Mouse (Mus musculus) urinary bladder, postnatal 25 days (tissue): Measurements from ENCODE around the gene Igfbp2.
A peak's percentile ranks its signal among the peaks of the same experiment; 100 is the strongest.

ENCODE experiments used
- DNase-seq: peaks from one replicate; pipeline ENCODE4 v3.0.0; 2022; ENCODE audit warnings: low spot score

Igfbp2 gene

DNA sequence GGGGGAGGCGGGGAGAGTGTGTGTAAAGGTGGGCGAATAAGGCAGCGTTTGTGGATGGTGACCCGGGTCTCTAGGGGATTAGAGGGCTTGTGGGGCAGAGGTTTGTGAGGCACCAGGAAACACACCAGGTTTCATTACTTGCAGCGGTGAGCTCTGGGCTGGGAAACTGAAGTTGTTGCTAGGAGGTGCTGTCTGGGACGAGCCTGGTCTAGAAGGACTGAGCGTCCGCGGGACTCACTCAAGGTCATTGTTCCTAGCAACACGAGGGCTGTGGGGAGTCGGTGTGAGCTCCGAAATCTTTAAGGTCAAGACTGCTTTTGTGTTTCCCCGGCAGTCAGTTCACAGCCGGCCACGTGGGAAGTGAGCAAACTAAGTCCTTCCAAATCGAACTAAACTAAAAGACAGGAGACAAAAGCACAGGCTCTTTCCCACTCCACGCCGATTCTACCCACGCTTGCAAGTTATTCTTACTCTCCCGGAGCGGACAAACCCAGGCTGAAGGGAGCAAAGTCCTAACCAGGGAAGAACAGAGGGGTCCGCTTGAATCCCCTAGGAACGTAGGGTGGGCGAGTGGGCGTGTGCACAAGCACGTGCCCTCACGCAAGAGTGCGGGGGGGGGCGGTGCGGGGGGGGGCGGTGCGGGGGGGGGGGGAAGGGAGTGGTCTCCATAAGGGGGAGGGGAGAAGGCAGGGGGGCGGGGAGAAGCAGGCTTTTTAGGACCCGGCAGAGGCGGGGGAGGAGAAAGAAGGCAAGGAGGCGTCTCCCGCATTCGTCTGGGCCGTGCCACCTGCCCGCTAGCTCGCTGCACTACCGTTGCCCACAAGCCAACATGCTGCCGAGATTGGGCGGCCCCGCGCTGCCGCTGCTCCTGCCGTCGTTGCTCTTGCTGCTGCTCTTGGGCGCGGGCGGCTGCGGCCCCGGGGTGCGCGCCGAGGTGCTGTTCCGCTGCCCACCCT, at the start of gene Igfbp2:
Igfbp2 (plus strand) TSS at position 753 of the 956 bp plus-strand sequence.
- peak; percentile 50 for DNase-seq

DNA sequence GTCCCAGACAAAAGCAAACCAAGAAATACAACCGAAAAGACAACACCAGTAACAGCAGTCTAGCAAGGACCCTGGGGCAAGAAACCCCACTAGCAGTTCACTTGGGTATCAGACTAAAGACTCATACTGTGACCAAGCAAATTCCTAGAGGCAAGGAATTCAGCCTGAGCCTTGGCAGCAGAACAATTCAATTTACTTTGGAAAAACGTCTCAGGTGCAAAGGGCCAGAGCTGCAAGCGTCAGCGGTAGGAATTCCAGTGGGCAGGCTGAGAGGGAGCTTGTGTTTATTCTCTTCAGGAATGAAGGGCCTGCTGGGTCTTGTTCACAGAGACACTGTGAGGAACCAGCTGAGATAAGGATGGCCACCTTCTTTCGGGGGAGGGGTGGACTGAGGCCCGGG, 45.5 kb upstream of the Igfbp2 start:
- DNase-seq: no peak

DNA sequence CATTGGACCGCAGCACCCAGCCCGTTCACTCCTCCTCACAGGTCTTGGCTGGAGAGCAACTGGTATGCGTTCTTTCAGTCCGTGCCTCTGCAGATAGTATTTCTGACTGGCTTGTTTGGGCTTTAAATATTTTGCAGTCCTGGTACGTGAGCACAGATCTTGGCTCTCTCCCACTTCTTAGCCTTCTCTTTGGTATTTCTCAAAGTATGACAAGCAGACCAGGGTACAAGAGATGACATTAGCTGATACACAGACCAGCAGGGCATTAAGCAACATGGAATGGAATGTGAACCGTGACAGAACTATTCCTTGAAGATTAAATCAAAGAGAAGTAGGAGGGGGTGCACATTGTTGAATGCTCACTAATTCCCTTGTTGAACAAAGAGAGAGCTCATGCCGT, 43.6 kb upstream of the Igfbp2 start:
- DNase-seq: no peak

DNA sequence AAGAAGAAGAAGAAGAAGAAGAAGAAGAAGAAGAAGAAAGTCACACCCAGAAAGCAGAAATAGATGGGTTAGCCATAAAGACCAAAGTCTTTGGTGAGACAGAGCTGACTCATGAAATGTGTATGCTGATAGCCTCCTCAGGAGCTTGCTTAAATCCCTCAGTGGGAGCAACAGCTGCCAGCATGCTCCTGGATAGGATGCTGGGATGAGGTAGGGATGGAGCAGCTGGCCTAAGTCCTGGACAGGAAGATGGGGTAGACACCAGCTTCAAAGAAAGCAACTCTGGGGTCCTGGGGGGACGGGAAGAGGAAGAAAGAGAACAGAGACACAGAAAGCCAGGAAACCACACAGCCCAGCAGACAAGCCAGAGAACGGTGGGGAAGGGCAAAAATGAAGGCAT, 41.0 kb upstream of the Igfbp2 start:
- no peak for DNase-seq

DNA sequence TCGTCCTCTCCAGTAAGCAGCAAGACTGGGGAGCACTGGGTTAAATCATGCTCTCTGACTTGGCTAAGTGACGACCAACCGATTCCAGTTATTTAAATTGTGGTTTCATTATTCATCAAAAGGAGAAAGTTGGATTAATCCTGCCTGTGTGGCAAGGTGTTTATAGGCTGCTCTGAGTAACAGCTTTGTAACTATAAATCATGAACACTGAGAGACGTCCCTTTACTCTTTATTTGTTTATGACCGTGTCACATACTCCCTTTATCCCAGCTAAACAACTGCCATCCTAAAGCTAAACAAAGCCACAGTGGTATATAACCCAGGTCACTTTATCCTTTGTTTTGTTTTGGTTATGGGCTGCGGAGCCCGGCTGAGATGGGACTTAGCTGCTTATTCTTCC, 40.3 kb upstream of the Igfbp2 start:
- DNase-seq: no peak

DNA sequence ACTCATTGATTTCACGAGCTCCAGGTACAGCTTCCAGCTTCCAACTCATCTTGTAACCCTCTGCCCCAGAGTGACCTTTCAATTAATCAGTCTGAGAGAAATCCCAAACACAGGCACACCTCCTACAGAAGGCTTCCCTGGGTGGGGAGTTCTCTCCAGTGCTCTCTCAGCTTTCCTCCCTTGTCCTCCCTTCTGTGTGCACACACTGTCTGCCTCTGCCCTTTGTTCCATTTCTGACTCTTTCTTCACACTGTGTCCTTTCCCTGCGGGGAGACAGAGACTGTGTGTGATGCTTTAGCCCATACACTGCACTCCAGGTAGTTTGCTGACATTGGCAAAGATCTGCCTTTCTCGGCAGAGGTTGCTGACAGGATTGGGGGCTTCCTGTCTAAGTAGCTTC, 33.6 kb upstream of the Igfbp2 start:
- no peak for DNase-seq

DNA sequence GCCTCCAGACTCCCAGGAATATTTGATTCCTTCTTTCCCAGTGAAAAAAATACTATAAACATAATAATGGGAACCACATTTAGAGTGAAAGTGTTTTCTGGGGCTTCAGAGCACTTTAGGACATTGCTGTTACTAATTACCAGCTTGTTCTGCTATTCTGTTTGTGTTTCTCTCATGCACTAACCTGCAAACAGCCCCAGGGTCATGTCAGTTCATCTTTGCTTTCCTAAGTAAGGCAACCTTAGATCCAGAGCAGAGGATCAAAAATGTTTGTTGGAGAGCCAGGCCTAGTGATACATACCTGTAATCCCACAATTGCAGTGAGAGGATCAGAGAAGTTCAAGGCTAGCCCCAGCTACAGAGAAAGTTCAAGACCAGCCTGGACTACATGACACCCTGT, 32.6 kb upstream of the Igfbp2 start:
- no peak for DNase-seq

DNA sequence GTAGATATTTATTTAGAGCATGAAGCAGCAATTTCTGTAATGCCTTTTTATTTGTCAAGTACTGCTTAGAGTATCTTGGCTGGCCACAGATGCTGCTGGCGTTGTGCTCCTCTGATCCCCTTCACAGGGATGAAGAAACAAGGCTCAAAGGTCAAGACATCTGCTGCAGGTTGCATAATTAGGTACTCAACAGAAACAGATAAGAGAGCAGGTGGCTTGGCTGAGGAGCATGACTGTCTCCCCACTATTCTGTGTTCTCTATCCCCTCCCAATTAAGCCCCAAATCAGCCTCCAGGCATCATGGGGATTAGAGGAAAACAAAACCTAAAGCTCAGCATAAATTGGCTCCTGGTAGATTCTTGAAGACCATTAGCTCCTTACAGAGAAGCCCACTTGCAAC, 32.0 kb upstream of the Igfbp2 start:
- no peak for DNase-seq

DNA sequence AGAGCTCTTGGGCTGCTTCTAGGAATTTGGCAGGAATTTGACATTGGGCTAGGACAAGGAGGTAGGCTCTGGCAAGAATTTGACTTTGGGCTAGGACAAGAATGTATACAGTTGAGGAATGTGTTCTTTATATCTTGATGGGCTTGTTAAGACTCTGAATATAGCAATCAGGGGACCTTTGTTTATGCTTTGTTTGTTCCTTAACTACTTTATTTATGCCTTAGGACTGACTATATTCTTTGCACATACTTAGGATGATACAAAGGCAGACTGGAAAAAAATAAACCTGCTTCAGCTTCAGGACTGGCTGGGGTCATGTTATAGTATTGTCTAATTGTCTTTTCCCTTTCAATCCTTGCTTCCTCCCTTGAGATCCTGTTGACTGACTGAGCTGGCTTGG, 31.1 kb upstream of the Igfbp2 start:
- DNase-seq: no peak

DNA sequence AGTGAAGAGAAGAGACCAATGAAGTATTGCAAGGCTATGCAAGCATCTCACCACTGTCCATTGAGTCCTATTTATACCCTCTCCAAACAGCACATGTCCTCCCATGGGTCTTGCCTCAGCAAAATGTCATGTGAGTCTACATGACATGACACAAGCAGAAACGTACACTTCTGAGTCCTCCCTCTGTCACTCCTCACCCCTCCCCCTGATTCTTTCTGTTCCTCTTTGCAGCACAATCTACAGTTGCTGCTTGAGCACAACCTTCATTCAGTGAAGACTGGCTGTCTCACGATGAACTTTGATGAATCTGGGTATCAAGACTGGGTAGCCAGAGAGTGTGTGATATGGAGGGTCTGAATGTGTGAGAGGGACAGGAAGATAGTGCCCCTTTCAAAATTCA, 28.2 kb upstream of the Igfbp2 start:
- no peak for DNase-seq

DNA sequence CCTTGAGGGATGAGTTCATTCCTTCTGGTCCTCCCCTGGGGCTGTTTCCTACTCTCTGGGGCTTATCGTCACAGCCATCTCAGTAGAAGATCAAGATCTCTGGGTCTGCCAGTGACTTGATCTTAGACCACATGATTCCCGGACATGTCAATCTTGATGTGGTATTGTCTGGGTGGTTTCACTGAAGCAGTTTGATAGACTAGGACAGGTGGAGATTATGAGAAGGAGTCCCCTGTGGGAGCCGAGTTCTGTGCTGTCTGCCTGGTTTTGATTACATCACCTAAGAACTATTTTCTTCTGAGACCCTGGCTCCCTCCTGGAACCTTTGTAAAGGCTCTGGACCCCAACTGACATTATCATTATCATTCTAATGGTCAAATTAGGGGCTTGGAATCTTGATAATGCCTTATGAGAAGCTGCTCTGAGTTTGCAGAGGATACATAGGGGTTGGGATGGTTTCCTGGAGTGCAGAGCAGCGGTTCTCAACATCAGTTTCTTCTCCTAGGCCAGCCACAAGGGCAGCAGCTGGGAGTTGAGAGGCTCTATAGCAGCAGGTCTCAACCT, 27.1 kb upstream of the Igfbp2 start:
- DNase-seq: no peak

DNA sequence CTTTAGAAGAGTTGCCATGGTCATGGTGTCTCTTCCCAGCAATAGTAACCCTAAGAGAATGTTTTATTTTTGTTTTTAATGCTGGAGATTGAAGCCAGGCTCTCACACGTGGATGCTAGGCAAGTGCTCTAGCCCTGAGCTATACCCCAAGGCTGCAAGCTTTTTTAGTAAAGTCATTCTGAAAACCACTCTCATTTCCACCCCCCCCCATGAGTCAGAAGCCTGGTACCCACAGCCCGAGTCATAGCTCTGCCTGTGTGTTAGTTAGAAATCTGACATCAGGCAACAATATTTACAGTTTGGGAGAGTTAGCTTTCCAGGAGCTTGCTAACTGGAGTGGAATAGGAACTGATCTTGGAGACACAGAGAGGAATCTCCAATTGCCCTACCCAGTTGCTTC, 25.9 kb upstream of the Igfbp2 start:
- DNase-seq: no peak

DNA sequence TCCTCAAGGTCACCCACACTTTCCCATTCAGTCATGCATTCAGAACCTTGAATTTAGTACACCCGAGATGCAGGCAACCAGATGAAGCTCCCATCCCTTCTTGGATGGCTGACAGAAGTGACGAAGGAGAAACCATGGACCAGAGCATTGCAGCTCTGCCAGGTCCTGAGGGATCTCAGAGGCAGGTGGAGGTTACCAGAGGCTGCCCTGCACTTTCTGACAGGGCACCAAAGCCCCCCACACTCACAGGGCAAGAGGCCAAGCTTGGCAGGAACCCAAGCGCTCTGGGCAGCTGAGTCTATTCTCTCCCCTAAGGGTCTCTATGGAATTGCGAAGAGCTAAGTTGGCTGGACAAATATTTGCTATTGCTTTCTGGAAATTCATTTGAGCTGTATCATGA, 20.3 kb upstream of the Igfbp2 start:
- DNase-seq: no peak

DNA sequence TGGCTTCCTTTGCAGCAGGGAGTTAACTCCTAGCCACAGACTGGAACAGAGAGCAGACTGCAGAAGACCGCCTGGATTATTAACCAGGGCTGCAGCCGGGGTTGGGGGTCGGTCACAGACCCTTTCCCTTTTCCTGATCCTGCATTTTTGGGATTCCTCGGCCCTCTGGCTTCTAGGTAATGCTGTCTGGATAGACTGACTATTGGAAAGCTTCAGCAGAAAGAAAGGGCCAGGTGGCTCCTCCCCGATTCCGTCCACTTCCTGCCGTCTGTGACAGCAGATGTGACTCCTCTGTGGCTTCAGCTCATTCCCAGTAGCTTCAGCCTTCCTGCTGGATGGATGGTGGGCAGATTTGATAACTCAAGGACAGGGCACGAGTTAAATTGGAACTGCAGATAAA, 19.3 kb upstream of the Igfbp2 start:
- DNase-seq: no peak

DNA sequence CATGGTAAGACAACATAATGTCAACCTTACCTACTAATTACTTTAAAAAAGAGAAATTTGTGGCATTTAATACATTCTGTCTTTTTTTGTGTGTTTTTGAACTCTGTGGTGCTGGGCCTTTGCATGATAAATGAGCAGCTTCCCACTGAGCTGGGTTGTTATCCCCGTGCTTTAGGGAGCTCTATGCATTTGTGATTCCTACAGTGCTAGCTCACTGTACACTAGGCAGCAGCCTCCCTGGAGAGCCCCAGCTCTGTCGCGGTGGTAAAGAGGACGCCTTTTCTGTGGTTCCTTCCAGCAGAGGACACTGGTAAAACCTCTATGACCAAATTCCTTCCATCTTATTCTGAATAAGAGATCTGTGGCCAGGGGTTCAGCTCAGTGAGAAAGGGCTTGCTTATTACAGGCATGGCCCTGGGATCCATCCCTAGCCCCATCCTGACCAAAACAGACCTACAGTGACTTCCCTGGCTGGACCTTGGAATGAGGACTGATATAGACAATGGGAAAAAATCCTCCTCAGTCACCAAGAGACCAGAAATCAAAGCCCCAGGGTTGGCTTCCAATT, 18.7 kb upstream of the Igfbp2 start:
- no peak for DNase-seq

DNA sequence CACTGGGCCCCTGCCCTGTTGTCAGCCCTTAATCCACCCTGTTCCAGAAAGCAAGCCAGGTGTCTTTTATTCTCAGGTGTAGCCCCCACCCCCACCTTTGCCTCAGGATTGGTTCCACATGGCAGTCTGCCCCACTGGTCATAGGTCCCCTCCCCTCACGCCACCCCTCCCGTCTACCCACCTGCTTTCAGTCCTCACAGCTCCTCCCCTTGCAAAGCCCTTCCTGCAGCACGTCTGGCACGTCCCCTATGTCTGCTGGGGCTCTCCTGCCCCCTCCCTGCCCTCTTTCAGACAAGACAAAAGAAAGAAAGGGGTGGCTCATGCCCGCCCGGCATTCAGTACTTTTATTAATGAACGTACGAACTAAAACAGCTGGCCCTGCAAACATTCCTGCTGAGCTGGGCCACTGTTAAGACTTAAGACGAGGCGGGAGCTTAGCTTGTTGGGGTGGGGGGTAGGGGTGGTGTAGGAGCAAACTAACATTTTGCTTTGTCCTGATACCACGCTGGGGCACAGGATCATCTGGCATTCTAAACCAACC, 18.2 kb upstream of the Igfbp2 start:
- no peak for DNase-seq

DNA sequence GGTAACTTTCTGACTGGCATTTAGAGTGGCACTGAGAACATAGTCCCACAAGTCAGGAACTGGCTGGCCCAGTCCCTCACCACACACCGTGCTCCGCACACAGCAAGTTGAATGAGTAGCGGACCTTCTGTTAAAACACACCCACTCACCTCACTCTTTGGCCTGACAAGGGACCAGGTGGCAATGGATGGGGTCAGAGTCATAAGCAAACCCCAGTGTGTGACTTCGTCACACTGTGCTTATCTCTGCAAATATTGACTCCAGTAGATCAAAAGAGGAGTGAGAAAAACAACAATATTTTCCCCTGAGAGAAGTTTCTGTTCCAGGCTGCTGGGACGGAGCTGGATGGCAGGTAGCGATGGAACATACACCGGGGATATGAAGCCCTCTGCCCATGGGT, 15.0 kb upstream of the Igfbp2 start:
- no peak for DNase-seq

DNA sequence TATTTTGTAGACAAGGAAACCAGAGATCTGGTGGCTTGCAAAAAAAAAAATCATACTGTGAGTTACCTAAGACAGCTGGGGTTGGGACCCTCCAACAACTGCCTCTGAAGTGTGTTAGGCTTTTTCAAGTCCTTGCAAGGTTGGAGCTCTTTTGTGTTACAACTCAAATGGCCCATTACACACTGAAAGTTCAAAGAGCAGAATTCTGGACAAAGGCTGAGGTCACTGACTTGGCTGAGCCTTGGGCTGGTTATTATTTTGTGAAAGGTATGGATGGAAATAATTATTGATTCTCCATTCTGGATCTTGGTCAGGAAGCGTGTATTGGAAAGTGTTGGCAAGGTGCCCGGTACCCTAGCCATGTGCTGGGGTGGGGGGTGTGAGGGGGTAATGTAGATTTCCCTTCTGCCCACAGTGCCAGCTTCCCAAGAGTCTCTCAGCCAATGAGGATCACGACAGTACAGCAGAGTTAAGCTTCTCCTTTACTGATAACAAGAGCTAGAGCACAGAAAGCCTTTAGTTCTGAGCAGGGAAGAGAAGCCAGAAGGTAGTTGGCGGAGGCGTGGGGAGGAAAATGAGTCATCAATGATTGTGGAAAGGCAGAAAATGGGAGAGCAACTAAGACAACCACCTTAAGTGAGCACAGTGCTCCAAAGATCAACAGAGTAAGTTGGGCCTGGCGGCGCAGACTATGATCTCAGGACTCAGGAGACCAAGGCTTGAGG, 14.2 kb upstream of the Igfbp2 start:
- DNase-seq: no peak

DNA sequence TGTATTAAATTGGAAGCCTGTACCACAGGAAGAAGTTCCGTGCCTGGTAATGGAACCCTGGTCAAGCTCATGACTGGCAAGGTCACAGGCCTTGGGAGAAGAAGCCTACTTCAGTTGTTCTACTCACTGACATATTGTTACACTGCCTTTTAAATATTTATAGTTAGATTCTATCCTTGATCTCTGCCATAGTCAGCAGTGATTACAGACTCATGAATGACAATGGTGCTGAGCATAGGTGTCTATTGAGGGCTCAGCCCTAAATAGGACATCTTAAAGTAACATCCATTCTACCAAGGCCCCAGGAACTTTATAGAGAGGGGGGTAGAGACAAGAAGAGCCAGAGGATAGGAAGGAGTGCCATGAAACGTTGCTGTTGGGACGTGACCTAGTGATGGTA, 13.2 kb upstream of the Igfbp2 start:
- no peak for DNase-seq

DNA sequence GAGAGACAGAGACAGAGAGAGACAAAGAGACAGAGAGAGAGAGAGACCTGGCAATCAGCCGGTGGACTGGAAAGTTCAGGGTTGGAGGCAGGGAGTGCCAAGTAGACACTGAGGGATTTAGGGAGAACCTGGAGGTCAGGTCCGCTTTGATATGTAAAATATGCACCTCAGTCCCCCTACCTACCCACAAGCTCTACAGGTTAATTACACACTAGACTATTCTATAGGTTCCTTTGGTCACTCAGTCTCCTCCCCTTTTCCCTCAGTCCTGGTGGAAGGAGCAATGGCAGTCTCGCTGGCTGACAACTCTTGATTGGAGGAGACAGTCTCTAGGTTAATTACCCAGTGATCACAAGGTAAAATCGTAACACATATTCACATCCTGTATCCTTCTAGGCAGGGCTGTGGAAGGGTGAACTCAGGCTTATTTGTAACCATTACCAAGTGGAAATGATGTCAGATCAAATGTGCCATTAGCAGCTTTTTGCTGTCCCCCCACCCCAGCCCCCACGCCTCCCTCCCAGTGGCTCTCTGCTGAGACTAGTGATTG, 11.1 kb upstream of the Igfbp2 start:
- DNase-seq: no peak

DNA sequence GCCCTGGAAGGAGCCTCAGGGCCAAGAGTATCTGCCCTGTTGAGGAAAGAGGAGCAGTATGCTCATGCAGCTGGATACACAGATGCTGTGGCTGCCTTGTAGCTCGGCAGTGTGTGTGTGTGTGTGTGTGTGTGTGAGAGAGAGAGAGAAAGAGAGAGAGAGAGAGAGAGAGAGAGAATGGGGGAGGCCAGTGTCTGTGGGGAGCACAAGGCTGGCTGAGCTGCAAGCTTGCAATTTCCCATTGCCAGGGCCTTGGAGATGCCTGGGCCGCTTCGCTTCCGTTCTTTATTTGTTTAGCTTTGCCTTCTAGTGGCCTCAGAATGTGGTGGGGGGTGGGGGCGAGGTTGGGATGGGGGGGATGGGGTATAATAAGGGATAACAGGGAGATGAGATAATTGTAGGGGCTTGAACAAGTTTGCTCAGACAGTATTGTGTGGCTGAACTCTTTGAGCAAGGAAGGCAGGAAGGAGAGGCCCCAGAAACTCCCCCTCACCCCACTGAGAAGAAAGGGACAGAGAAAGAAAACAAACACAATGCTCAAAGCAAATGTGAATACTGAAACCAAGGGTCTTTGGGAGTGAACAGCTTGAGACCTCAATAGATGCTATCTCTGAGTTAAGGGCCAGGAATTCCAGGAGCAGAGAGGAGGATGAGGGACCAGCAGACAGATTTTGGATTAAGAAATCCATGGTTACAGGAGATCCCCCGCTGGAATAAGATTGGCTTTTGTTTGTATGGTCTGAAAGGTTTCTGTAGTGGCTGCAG, 10.5 kb upstream of the Igfbp2 start:
- no peak for DNase-seq
